Mouse (Mus musculus): Measurements from ENCODE around the gene Hoxa3. TPM values are rescaled to one million over a fixed set of nuclear protein-coding genes. Genes with fewer than 3 reads are reported as not detected.

Gene Hoxa3
- total RNA-seq, 2 experiments from 2014 or later: 0.42 to 1.1 TPM

GRCm38 (mm10) chr6:52163366-52164031 lies 49.6 kb downstream of the Hoxa3 start:
- intact Hi-C loops (cut with DNase I): loop anchor here (2.0 kb wide), 1 partner anchor 77 kb away; no protein-coding TSS in a partner anchor

GRCm38 (mm10) chr6:52162611-52163365 lies 50.3 kb downstream of the Hoxa3 start:
- no peak for DNase-seq
- intact Hi-C loops (cut with DNase I): no loop called here

More at GRCm38 (mm10) chr6:52163366-52164031, 49.6 kb downstream of the Hoxa3 start:
- DNase-seq: no peak

GRCm38 (mm10) chr6:52162093-52162380 lies 51.1 kb downstream of the Hoxa3 start:
- intact Hi-C loops (cut with DNase I): no loop called here
- DNase-seq: no peak

- DNase-seq: no peak
- intact Hi-C loops (cut with DNase I): no loop called here
These were observed 51.6 kb downstream of the Hoxa3 start for GRCm38 (mm10) chr6:52161336-52162092.

DNA sequence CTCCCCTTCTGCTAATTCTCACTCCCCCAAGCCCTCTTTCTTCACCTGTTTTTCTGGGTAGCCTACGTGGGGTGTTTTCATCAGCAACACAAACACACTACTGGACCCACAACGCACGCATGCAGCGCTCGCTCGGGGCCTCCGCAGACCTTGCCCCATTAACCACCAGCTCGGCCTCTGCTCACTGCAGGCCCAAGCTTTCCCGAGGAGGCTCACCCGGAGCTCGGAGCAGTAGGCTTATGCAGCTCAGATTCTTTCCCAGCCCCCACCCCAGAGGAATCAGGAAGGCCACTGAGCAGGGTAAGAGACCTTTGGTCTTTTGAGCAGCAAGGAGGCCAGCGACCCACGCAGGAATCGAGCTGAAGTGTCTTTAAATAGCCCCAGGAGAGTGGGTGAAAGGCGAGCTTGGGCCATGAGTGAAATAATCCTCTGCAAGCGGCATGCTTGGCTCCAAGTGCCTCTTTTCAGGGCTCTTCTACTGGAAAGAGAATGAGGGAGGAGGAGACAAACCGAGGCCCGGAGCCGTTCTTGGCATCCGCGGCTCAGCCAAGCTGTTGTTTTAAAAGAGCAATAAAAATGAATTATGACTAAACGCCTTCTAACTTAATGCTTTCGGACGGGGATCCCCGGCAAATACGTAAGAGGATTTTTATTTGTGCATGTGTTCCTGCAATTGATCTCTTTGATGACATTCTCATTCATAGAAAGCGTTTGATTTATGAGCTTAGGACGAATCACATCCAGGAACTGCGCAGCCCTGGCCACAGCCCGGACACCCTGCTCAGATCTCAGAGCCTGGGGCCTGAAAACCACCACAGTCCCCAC lies 52.4 kb downstream of the Hoxa3 start:
- intact Hi-C loops (cut with DNase I): no loop called here
- DNase-seq: no peak

DNA sequence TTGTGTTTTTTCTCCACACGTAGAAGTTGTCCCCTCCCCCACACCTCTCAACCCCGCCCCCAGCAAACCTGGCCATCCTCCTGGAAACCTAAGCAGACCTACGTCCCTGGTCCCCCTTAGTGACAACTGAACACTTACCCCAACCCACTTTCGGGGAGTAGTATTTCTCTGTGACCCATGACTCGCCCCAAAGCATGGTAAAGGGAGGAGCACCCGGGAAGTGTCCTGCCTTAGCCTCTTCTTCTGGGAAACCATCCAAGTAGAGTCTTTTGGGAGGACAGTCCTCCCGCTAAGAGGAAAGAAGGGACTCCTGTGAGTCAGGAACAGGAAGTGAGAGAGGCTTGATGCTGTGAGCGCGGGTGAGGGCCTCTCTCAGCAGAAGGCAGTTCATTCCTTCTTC lies 53.2 kb downstream of the Hoxa3 start:
- intact Hi-C loops (cut with DNase I): loop anchor here (5.0 kb wide), 2 partner anchors 32 to 148 kb away; partner anchors contain the start of genes Hoxa4 and Skap2
- no peak for DNase-seq

DNA sequence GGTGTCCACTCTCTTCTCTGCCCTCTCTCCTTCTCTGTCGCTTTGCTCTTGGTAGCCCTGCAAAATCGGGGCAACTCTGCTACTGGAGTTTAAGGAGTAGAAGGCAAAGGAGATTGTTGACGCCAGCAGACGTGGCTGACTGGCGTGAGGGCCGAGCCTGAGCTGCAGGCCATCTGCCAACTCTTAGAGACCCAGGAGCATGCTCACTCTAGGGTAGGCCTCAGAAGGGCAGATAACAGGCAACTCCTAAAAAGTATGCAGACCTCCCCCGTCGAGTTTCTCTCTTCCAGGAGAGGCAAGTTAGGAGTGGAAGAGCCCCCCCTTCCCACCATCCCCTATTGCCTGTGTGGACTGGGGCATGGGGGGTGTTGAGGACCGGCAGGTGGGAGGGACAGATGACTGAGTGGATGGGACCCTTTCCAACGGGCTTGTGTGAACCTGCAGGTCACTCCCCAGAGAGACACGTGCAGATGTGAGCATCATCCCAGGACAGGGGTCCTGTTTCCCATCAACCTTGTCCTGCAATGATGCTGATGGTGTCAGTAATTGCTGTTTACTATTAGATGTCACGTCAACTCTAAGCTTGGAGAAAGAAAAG lies 53.9 kb downstream of the Hoxa3 start:
- intact Hi-C loops (cut with DNase I): loop anchor here (5.0 kb wide), 2 partner anchors 33 to 147 kb away; partner anchors contain the start of genes Hoxa4 and Skap2
- DNase-seq: no peak

DNA sequence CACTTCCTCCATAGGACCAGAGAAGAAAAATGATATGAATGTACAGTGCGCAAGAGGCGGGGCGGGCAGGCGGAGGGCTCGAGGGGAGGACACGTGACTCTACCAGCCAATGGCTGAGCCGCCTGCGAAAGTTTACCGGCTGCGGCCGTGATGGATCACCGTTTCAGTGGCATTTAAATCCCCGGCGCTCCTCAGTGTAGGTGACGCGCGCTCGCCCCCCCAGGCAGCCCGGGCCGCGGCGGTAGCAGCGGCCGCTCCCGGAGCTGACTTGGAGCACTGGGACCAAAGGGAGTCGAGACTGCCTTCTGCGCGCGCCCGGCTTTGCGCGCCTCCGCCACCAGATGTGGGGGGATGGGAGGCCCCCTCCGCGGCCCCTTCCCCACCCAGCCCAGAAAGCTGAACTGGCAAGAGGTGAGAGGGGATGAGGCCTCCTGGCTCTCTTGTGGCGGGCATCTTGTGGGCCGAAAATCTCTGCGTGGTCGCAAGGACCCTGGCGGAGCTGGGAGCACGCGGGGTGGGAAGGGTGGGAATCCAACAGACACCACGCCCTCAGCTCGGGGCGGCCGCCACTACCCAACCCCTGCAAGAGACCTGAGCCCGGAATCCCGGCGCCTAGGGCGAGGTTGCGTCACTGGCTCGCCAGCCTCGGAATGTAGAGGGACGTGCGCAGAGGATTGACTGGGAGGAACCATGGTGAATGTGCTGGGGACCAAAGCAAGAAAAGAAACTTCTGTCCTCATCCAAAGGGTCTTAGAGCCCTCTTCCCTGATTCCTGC lies 54.7 kb downstream of the Hoxa3 start, which contains the start of gene Hoxa1:
Hoxa1 (minus strand) TSS at position 42 of the 776 bp plus-strand sequence.
- intact Hi-C loops (cut with DNase I): loop anchor here (5.0 kb wide), 2 partner anchors 34 to 146 kb away; partner anchors contain the start of genes Hoxa4 and Skap2
- peak in 1 of 2 experiments; percentile 56 for DNase-seq

GRCm38 (mm10) chr6:52157466-52158275 lies 55.5 kb downstream of the Hoxa3 start:
- intact Hi-C loops (cut with DNase I): loop anchor here (5.0 kb wide), 2 partner anchors 35 to 145 kb away; partner anchors contain the start of genes Hoxa4 and Skap2
- no peak for DNase-seq

- no peak for DNase-seq
- intact Hi-C loops (cut with DNase I): loop anchor here (5.0 kb wide), 2 partner anchors 36 to 144 kb away; partner anchors contain the start of genes Hoxa4 and Skap2
These were observed 56.5 kb downstream of the Hoxa3 start for GRCm38 (mm10) chr6:52156551-52157200.

DNA sequence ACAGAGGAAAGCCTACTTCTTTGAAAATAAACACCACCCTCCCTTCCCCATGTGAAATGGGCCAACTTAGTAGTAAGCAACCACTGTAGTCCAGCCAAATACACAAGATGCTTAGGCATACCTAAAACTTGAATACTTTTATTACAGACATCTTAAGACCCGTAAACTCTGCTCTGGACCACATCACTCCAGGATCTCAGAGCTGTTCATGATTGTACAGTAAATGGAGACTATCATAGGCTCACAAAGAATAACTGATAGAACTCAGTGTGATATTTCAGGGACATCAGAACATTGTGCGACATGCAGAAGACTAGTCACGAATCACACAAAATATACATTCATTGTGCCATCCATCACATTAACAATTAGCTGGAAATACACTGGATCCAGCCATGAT lies 57.7 kb downstream of the Hoxa3 start:
- no peak for DNase-seq
- intact Hi-C loops (cut with DNase I): loop anchor here (5.0 kb wide), 2 partner anchors 37 to 143 kb away; partner anchors contain the start of genes Hoxa4 and Skap2

GRCm38 (mm10) chr6:52154044-52154443 lies 59.1 kb downstream of the Hoxa3 start:
- intact Hi-C loops (cut with DNase I): no loop called here

DNA sequence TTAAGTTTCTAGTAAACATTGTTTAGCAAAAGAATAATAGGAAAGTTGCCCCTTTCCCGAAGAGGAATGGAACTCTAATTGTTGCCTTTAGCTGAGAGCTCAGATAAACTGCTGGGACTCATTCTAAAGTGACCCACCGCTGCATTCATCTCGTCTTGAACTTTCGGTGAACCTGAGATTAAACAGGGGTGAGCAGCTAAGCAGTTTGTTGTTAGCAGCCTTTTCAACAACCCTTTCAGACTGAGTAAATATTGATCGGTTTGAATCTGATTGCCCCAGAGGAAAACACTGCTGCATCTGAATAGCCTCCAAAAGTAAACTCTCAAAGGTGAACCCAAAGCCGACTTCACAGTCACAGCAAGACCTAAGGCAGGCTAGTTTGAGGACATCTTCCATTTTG lies 59.9 kb downstream of the Hoxa3 start:
- intact Hi-C loops (cut with DNase I): no loop called here
- DNase-seq: no peak

More at GRCm38 (mm10) chr6:52154044-52154443, 59.1 kb downstream of the Hoxa3 start:
- DNase-seq: no peak

- no peak for DNase-seq
- intact Hi-C loops (cut with DNase I): no loop called here
These were observed 60.6 kb downstream of the Hoxa3 start for GRCm38 (mm10) chr6:52152226-52153193.

DNA sequence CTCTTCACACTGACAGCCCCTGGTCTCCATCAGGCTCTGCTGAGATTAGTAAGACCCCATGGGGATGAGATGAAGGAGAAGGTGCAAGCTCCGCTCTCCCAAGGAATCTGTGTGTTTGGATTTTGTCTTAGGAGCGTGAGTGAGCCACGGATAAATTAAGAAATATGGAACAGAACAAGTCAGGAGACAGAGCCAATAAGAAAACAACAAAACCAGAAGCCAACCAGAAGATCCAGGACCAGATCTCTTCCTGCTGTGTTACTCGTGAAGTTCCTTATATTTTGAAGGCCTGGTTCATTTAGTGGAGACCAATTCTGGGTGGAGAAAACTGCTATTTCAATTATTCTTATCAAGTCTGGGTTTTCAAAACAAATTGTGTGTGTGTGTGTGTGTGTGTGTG lies 61.6 kb downstream of the Hoxa3 start:
- DNase-seq: no peak
- intact Hi-C loops (cut with DNase I): no loop called here

GRCm38 (mm10) chr6:52150401-52150966 lies 62.7 kb downstream of the Hoxa3 start:
- intact Hi-C loops (cut with DNase I): no loop called here

More at GRCm38 (mm10) chr6:52150401-52150966, 62.7 kb downstream of the Hoxa3 start:
- DNase-seq: no peak

All from heart, postnatal 36 days (tissue).